Mouse (Mus musculus) embryonic facial prominence, embryonic 14.5 days (tissue): ENCODE measurements around the gene Zranb3. TPM values are rescaled to one million over a fixed set of nuclear protein-coding genes. Genes with fewer than 3 reads are reported as not detected.

Source experiments
- ATAC-seq: fragments of 200-750 bp; cut with Nextera tagmentation; 2 replicates; pipeline ENCODE4 v1.8.0; 2017; ENCODE audit warnings: low read depth, moderate number of reproducible peaks, moderate TSS enrichment
- DNase-seq: peaks from one replicate; pipeline ENCODE4 v3.0.0-alpha.2; 2015; ENCODE audit warnings: low spot score
- H3K27ac ChIP-seq: fragments of 300-500 bp; sonication (generic); replicated peaks from 2 replicates; pipeline ENCODE4 v1.5.1; 2014; ENCODE audit warnings: low read depth, mild to moderate bottlenecking, low read length, moderate library complexity
- H3K27me3 ChIP-seq: fragments of 300-500 bp; sonication (generic); replicated peaks from 2 replicates; pipeline ENCODE4 v1.6.1; 2014; ENCODE audit warnings: low read length; ENCODE audit not compliant: control insufficient read depth, insufficient read depth
- H3K36me3 ChIP-seq: fragments of 300-500 bp; sonication (generic); 2 replicates; pipeline ENCODE4 v1.6.1; 2014; ENCODE audit warnings: low read length, mixed read lengths; ENCODE audit not compliant: control insufficient read depth, insufficient read depth
- H3K4me1 ChIP-seq: fragments of 300-500 bp; sonication (generic); 2 replicates; pipeline ENCODE4 v1.6.1; 2014; ENCODE audit warnings: antibody characterized with exemption, low read length; ENCODE audit not compliant: control insufficient read depth, insufficient read depth
- H3K4me2 ChIP-seq: fragments of 300-500 bp; sonication (generic); 2 replicates; pipeline ENCODE4 v1.6.1; 2014; ENCODE audit warnings: low read depth, mild to moderate bottlenecking, low read length, moderate library complexity, mixed read lengths
- H3K4me3 ChIP-seq: fragments of 300-500 bp; sonication (generic); 2 replicates; pipeline ENCODE4 v1.5.1; 2014; ENCODE audit warnings: low read depth, mild to moderate bottlenecking, low read length
- H3K9ac ChIP-seq: fragments of 300-500 bp; sonication (generic); 2 replicates; pipeline ENCODE4 v1.6.1; 2014; ENCODE audit warnings: low read depth, mild to moderate bottlenecking, low read length, moderate library complexity, mixed read lengths
- H3K9me3 ChIP-seq: fragments of 300-500 bp; sonication (generic); 2 replicates; pipeline ENCODE4 v1.6.1; 2016; ENCODE audit warnings: low read length; ENCODE audit not compliant: control insufficient read depth
- WGBS: fragments of 180-500 bp; shearing (Covaris S2); extraction: QIAGEN DNeasy Blood & Tissue Kit; methylation state at CpG from one replicate; pipeline ENCODE4 v1.1.7; 2014; 5-methylcytosine and 5-hydroxymethylcytosine counted together
- polyA plus RNA-seq: library from polyadenylated mRNA; unstranded; fragments of >200 nt; fragmentation: Nextera tagmentation; extraction: Ambion mirVana; gene quantifications from 2 replicates; pipeline ENCODE4 v1.2.1, GENCODE M21; 2014

The Zranb3 gene
- polyA plus RNA-seq, 1 experiment from 2014 or later = 6.1 TPM

- ATAC-seq = no peak
- Histone ChIP-seq H3K4me1 (no peaks in the 10 kb centered on the region), H3K36me3 (peaks cover 72% of the 10 kb centered on the region), H3K4me3 (no peak overlapping the region), H3K27me3 (no peaks in the 10 kb centered on the region), H3K9ac (no peak overlapping the region), H3K4me2 (no peak overlapping the region), H3K27ac (no peak overlapping the region), H3K9me3 (peaks cover 11% of the 10 kb centered on the region; the same call in 1 of the 2 replicates)
- 91% methylated on average over 5 of the region's 5 CpGs for WGBS
- no peak for DNase-seq
Observed at GRCm38 (mm10) chr1:127934322-127934721, 168.5 kb downstream of the Zranb3 start.

- peaks cover 63% of the 10 kb centered on the region for H3K36me3 ChIP-seq
Observed at GRCm38 (mm10) chr1:127933405-127933804, 169.4 kb downstream of the Zranb3 start.

GRCm38 (mm10) chr1:127915802-127916201 lies 187.0 kb downstream of the Zranb3 start:
- Histone ChIP-seq H3K4me3 (no peak overlapping the region), H3K27ac (no peak overlapping the region), H3K4me2 (no peak overlapping the region), H3K9me3 (no peaks in the 10 kb centered on the region), H3K4me1 (no peaks in the 10 kb centered on the region), H3K9ac (no peak overlapping the region), H3K27me3 (no peaks in the 10 kb centered on the region), H3K36me3 (peaks cover 50% of the 10 kb centered on the region)
- DNase-seq = peak; percentile 41
- 71% methylated on average over 1 of the region's 1 CpGs for WGBS
- ATAC-seq = no peak

More at GRCm38 (mm10) chr1:127933405-127933804, 169.4 kb downstream of the Zranb3 start:
- no peaks in the 10 kb centered on the region for H3K4me1 ChIP-seq
- no peak for DNase-seq
- H3K4me2 ChIP-seq = no peak overlapping the region
- no peak overlapping the region for H3K4me3 ChIP-seq
- no peak overlapping the region for H3K9ac ChIP-seq
- peaks cover 2% of the 10 kb centered on the region; the same call in 1 of the 2 replicates for H3K9me3 ChIP-seq
- no peak overlapping the region for H3K27ac ChIP-seq
- no peaks in the 10 kb centered on the region for H3K27me3 ChIP-seq
- 92% methylated on average over 2 of the region's 2 CpGs for WGBS
- no peak for ATAC-seq

DNA sequence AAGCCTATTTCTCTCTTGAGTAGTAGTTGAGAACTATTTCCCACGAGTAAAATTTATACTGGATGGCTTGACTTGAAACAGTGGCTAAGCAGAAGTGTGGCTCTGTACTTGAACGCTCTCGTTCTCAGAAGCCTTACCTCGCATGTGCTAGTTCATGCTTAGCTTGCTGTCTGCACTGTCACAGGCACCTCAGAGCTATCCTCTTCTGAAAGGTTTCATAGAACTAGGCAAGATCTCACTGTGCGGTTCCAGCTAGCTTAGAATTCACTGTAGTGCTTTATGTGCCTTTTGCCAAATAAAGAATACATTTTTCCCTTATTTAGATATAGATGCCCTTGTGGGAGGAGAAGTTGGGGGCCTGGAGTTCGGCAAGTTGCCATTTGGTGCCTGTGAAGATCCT lies 187.5 kb downstream of the Zranb3 start:
- DNase-seq = no peak
- 81% methylated on average over 6 of the region's 6 CpGs for WGBS
- Histone ChIP-seq H3K36me3 (peaks cover 51% of the 10 kb centered on the region), H3K4me1 (no peaks in the 10 kb centered on the region), H3K9ac (no peak overlapping the region), H3K27ac (no peak overlapping the region), H3K27me3 (no peaks in the 10 kb centered on the region), H3K4me2 (no peak overlapping the region), H3K4me3 (no peak overlapping the region), H3K9me3 (no peaks in the 10 kb centered on the region)
- ATAC-seq = no peak

DNA sequence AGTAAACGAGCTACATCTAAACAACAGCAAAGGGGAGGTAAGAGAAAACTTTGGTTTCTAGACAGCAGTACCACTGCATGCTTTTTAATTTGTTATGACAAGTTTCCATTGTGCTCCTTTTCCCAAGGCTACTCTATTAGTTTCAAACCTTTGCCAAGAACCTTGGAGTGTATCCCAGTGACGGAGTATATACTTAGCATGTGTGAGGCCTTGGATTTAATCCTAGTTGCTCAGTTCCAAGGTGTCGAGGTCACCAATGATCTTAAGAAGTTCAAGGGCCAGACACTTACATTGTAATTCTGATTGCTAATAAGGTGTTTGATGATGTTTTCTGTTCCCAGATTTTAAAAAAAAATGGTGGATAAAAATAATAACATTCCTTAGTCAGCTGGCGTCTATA lies 189.7 kb downstream of the Zranb3 start:
- Histone ChIP-seq H3K4me3 (no peak overlapping the region), H3K36me3 (peaks cover 43% of the 10 kb centered on the region), H3K4me1 (no peaks in the 10 kb centered on the region), H3K4me2 (no peak overlapping the region), H3K9ac (no peak overlapping the region), H3K27me3 (no peaks in the 10 kb centered on the region), H3K27ac (no peak overlapping the region), H3K9me3 (no peaks in the 10 kb centered on the region)
- DNase-seq (peak; percentile 45), ATAC-seq (no peak)
- 70% methylated on average over 4 of the region's 4 CpGs for WGBS

- Histone ChIP-seq H3K27ac (no peak overlapping the region), H3K4me3 (no peak overlapping the region), H3K4me2 (no peak overlapping the region), H3K27me3 (no peaks in the 10 kb centered on the region), H3K9me3 (no peaks in the 10 kb centered on the region), H3K9ac (no peak overlapping the region), H3K36me3 (peaks cover 35% of the 10 kb centered on the region), H3K4me1 (no peaks in the 10 kb centered on the region)
- WGBS = 47% methylated on average over 2 of the region's 2 CpGs
- ATAC-seq = no peak
- DNase-seq = no peak
Observed at GRCm38 (mm10) chr1:127904774-127905385, 198.0 kb downstream of the Zranb3 start.

Other genes starting within 250 kb of the Zranb3 start
- 0.25 and 0.95 TPM in 2 replicates for gene Map3k19, start 248.0 kb downstream of the Zranb3 start, polyA plus RNA-seq
- 20.0 and 22.3 TPM in 2 replicates for gene Rab3gap1, start 234.3 kb downstream of the Zranb3 start, polyA plus RNA-seq
- 58.4 and 66.7 TPM in 2 replicates for gene R3hdm1, start 254 bp upstream of the Zranb3 start, polyA plus RNA-seq
- gene Ubxn4, start 140.9 kb upstream of the Zranb3 start, polyA plus RNA-seq = 66.8 and 67.8 TPM in 2 replicates
- gene Lct, start 225.3 kb upstream of the Zranb3 start, polyA plus RNA-seq = 0.13 and 0.37 TPM in 2 replicates